Mouse (Mus musculus): Measurements from ENCODE around the gene Rhox3a2. TPM values are rescaled to one million over a fixed set of nuclear protein-coding genes. Genes with fewer than 3 reads are reported as not detected.
"Not testable (repeated sequence)": the region's sequence is repeated elsewhere in the genome, so short reads cannot be mapped to it uniquely, and the experiment has no call there.

Rhox3a2 gene
- polyA plus RNA-seq (2015; fragmentation: Nextera tagmentation; extraction: Ambion mirVana) = not detected in 2 replicates

GRCm38 (mm10) chrX:37379728-37380127 lies at the start of gene Rhox3a2:
TSS of gene Rhox3a2 (plus strand) at chrX:37380028.
- not testable (repeated sequence) for H3K4me2 ChIP-seq (replicated peaks); H3K36me3 ChIP-seq; ATAC-seq; H3K27ac ChIP-seq; H3K27me3 ChIP-seq; H3K4me3 ChIP-seq (replicated peaks); H3K9me3 ChIP-seq; H3K4me1 ChIP-seq (replicated peaks); H3K9ac ChIP-seq (replicated peaks)
- no CpG with 5 or more reads among the region's 1 CpGs for WGBS

- 95% methylated on average over 9 of the region's 16 CpGs for WGBS
- not testable (repeated sequence) for H3K4me3 ChIP-seq (replicated peaks); H3K27ac ChIP-seq; H3K4me1 ChIP-seq (replicated peaks); ATAC-seq; H3K4me2 ChIP-seq (replicated peaks); H3K9me3 ChIP-seq; H3K27me3 ChIP-seq; H3K36me3 ChIP-seq; H3K9ac ChIP-seq (replicated peaks)
These were observed 10.7 kb downstream of the Rhox3a2 start, which contains the start of gene Rhox4a2 for GRCm38 (mm10) chrX:37390548-37390947. TSS of gene Rhox4a2 (plus strand) at chrX:37390848.

- not testable (repeated sequence) for H3K27me3 ChIP-seq; H3K9me3 ChIP-seq; H3K9ac ChIP-seq (replicated peaks); H3K4me3 ChIP-seq (replicated peaks); ATAC-seq; H3K27ac ChIP-seq; H3K4me1 ChIP-seq (replicated peaks); H3K36me3 ChIP-seq; H3K4me2 ChIP-seq (replicated peaks)
- no CpG with 5 or more reads among the region's 9 CpGs for WGBS
These were observed 31.9 kb downstream of the Rhox3a2 start, which contains the start of gene Rhox2b for GRCm38 (mm10) chrX:37411767-37412166. TSS of gene Rhox2b (plus strand) at chrX:37412067.

GRCm38 (mm10) chrX:37432194-37432593 lies 52.4 kb downstream of the Rhox3a2 start, which contains the start of gene Rhox4b:
TSS of gene Rhox4b (plus strand) at chrX:37432494.
- not testable (repeated sequence) for H3K27ac ChIP-seq; H3K9ac ChIP-seq (replicated peaks); H3K27me3 ChIP-seq; ATAC-seq; H3K4me1 ChIP-seq (replicated peaks); H3K4me2 ChIP-seq (replicated peaks); H3K36me3 ChIP-seq; H3K9me3 ChIP-seq; H3K4me3 ChIP-seq (replicated peaks)
- WGBS = 90% methylated on average over 14 of the region's 15 CpGs

Other genes with a start within 250 kb of the Rhox3a2 start
- gene Akap14, start 211.2 kb upstream of the Rhox3a2 start, polyA plus RNA-seq (2015; fragmentation: Nextera tagmentation; extraction: Ambion mirVana) = 0.14 and 0.42 TPM in 2 replicates
- gene Ndufa1, start 188.9 kb upstream of the Rhox3a2 start, polyA plus RNA-seq (2015; fragmentation: Nextera tagmentation; extraction: Ambion mirVana) = 624 and 640 TPM in 2 replicates
- 16.0 and 16.3 TPM in 2 replicates for gene Rnf113a1, start 188.8 kb upstream of the Rhox3a2 start, polyA plus RNA-seq (2015; fragmentation: Nextera tagmentation; extraction: Ambion mirVana)
- not detected in 2 replicates for gene Gm9, start 169.0 kb upstream of the Rhox3a2 start, polyA plus RNA-seq (2015; fragmentation: Nextera tagmentation; extraction: Ambion mirVana)
- gene Rhox1, start 157.8 kb upstream of the Rhox3a2 start, polyA plus RNA-seq (2015; fragmentation: Nextera tagmentation; extraction: Ambion mirVana) = not detected in 2 replicates
- not detected in 2 replicates for gene Rhox2a, start 135.1 kb upstream of the Rhox3a2 start, polyA plus RNA-seq (2015; fragmentation: Nextera tagmentation; extraction: Ambion mirVana)
- not detected in 2 replicates for gene Rhox3a, start 130.1 kb upstream of the Rhox3a2 start, polyA plus RNA-seq (2015; fragmentation: Nextera tagmentation; extraction: Ambion mirVana)
- gene Rhox4a, start 114.7 kb upstream of the Rhox3a2 start, polyA plus RNA-seq (2015; fragmentation: Nextera tagmentation; extraction: Ambion mirVana) = not detected in 2 replicates
- not detected in 2 replicates for gene Rhox4a2, start 10.8 kb downstream of the Rhox3a2 start, polyA plus RNA-seq (2015; fragmentation: Nextera tagmentation; extraction: Ambion mirVana)
- not detected in 2 replicates for gene Rhox2b, start 32.0 kb downstream of the Rhox3a2 start, polyA plus RNA-seq (2015; fragmentation: Nextera tagmentation; extraction: Ambion mirVana)
- not detected in 2 replicates for gene Rhox4b, start 52.5 kb downstream of the Rhox3a2 start, polyA plus RNA-seq (2015; fragmentation: Nextera tagmentation; extraction: Ambion mirVana)
- gene Rhox2c, start 73.7 kb downstream of the Rhox3a2 start, polyA plus RNA-seq (2015; fragmentation: Nextera tagmentation; extraction: Ambion mirVana) = not detected in 2 replicates
- not detected in 2 replicates for gene Rhox3c, start 78.6 kb downstream of the Rhox3a2 start, polyA plus RNA-seq (2015; fragmentation: Nextera tagmentation; extraction: Ambion mirVana)
- gene Rhox4c, start 100.3 kb downstream of the Rhox3a2 start, polyA plus RNA-seq (2015; fragmentation: Nextera tagmentation; extraction: Ambion mirVana) = not detected in 2 replicates
- gene Rhox2d, start 113.4 kb downstream of the Rhox3a2 start, polyA plus RNA-seq (2015; fragmentation: Nextera tagmentation; extraction: Ambion mirVana) = not detected in 2 replicates
- not detected in 2 replicates for gene Rhox4d, start 134.3 kb downstream of the Rhox3a2 start, polyA plus RNA-seq (2015; fragmentation: Nextera tagmentation; extraction: Ambion mirVana)
- gene Rhox2e, start 150.4 kb downstream of the Rhox3a2 start, polyA plus RNA-seq (2015; fragmentation: Nextera tagmentation; extraction: Ambion mirVana) = not detected in 2 replicates
- gene Rhox3e, start 162.0 kb downstream of the Rhox3a2 start, polyA plus RNA-seq (2015; fragmentation: Nextera tagmentation; extraction: Ambion mirVana) = not detected in 2 replicates
- not detected in 2 replicates for gene Rhox4e, start 177.4 kb downstream of the Rhox3a2 start, polyA plus RNA-seq (2015; fragmentation: Nextera tagmentation; extraction: Ambion mirVana)
- gene Rhox2f, start 191.4 kb downstream of the Rhox3a2 start, polyA plus RNA-seq (2015; fragmentation: Nextera tagmentation; extraction: Ambion mirVana) = not detected in 2 replicates
- gene Rhox3f, start 201.0 kb downstream of the Rhox3a2 start, polyA plus RNA-seq (2015; fragmentation: Nextera tagmentation; extraction: Ambion mirVana) = not detected in 2 replicates
- not detected in 2 replicates for gene Rhox4f, start 227.7 kb downstream of the Rhox3a2 start, polyA plus RNA-seq (2015; fragmentation: Nextera tagmentation; extraction: Ambion mirVana)
- not detected in 2 replicates for gene Rhox3g, start 248.6 kb downstream of the Rhox3a2 start, polyA plus RNA-seq (2015; fragmentation: Nextera tagmentation; extraction: Ambion mirVana)

All from midbrain, embryonic 13.5 days (tissue).